Mouse (Mus musculus) lung, postnatal 4 days (tissue): ENCODE measurements around the gene Cdk4.

Experiments
- DNase-seq, 2 experiments: peaks; one replicate each; pipeline ENCODE4 v3.0.0; 2021

The Cdk4 gene

GRCm38 (mm10) chr10:127076082-127076481 lies 12.7 kb downstream of the Cdk4 start:
- peak in 1 of 2 experiments; percentile 30 for DNase-seq

DNA sequence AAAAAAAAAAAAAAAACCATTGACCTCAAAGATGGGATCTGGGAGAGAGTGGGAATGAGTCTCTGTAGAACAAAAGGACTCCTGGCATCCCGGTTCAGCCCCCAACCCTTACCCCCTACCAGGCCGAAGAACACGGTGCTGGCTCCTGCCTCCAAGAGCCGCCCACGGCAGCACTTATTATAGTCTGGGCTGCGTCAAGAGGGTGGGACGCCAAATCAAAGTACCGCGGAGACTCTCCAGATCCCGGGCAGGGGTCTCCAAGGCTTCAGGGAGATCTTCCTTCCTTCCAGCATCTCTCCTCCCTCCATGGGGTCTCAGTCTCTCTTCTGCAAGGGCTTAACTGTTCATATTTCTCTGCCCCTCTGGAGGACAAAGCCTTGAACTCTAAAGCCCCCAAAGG lies 14.2 kb downstream of the Cdk4 start:
- no peak for DNase-seq

- no peak for DNase-seq
These were observed 14.8 kb downstream of the Cdk4 start for GRCm38 (mm10) chr10:127078001-127078676.

DNA sequence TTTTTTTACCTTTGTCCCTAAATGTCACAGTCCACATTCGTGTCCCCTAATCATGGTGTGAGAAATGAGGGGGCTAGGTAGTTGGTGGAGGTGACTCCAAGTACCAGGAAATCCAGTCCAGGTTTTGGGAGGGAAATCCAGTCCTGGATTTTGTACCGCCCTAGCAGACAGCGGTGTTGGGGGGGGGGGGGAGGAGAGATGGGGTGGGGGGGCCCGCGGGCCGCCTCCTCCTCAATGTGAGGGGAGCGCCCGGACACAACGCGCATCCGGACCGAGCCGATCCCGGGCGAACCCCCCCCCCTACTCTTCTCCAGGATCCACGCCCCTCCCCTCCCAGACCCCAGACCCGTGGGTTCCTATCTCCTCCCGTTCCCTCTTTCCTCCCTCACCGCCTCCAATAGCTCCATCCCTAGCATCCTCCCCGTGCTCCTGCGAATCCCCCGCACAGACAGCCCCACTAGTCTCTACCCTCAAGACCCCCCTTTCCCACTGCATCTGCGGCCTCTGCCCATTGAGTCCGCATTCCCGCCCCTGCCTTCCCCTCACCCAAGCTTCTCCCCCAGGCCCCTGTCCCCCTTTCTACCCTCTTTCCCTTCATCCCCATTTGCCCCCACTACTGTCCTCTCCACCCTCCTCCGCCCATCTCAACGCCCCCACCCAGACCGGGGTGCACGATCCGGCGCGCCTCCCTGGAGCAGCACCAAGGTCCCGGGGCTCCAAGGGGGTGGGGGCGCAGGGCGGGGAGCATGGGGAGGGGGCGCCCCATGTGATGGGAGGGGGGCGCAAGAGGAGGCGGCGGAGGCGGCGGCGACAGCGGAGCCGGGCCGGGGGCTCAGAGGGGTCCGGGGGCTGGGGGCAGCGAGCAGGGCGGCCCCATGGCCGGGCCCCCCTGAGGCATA lies 15.6 kb downstream of the Cdk4 start:
- peak in 1 of 2 experiments; percentile 20 for DNase-seq

DNA sequence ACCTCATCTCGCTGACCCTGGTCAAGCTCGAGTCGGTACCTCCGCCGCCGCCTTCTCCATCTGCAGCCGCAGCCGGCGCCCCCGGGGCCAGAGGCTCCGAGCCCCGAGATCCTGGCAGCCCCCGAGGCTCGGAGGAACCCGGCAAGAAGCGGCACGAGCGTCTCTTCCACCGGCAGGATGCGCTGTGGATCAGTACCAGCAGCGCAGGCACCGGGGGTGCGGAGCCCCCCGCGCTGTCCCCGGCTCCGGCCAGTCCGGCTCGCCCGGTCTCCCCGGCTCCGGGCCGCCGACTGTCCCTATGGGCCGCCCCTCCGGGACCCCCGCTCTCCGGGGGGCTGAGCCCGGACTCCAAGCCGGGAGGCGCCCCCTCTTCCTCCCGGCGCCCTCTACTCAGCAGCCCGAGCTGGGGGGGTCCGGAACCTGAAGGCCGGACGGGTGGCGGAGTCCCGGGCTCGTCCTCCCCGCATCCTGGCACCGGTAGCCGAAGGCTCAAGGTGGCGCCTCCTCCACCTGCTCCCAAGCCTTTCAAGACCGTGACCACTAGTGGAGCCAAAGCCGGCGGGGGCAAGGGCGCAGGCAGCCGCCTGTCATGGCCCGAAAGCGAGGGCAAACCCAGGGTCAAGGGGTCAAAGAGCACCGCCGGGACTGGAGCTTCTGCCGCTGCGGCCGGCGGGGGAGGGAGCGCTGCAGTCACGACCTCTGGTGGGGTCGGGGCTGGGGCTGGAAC lies 16.5 kb downstream of the Cdk4 start:
- peak in 1 of 2 experiments; percentile 37 for DNase-seq

DNA sequence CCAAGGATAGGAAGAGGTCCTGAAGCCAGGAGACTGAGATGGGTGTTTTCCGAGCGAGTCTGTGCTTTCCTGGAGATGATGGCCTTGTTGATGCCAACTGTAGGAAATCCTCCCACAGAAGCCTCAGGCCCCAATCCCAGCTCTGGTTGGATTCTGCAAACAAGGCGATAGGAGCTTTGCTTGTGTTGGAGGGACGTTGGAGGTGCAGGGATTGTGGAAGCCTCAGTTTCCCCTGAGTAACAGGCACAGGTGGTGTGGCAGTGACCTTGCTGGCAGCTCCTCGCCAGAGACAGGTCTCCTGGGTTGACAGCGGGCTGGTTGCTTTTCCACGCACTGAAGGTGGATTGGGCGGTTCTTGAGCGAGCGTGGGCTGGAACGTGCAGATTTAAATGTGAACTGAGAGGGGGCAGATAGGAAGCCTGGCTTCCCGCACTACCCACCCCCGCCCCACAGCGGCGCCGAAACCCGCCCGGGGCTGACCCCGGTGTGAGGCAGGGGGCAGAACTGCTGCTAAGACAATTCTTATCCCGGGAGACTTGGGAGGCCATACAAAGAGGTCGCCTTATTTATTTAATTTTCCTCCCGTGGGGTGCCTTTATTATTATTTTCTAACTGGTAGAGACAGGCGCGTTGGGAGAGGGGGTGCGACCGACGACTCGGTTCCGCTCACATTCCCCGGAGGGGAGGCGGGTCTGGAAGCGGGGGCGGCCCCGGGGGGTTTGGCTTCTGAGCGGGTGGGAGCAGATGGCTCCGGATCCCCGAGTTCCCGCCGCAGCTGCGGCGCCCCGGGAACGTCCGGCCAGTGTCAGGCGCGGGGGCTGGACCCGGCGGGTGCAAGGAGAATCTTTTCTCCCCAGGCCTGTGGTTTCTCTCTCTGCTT lies 17.8 kb downstream of the Cdk4 start:
- no peak for DNase-seq

GRCm38 (mm10) chr10:127081996-127082620 lies 18.8 kb downstream of the Cdk4 start:
- no peak for DNase-seq

GRCm38 (mm10) chr10:127083292-127083914 lies 20.1 kb downstream of the Cdk4 start:
- no peak for DNase-seq

GRCm38 (mm10) chr10:127083915-127084306 lies 20.6 kb downstream of the Cdk4 start:
- no peak for DNase-seq

DNA sequence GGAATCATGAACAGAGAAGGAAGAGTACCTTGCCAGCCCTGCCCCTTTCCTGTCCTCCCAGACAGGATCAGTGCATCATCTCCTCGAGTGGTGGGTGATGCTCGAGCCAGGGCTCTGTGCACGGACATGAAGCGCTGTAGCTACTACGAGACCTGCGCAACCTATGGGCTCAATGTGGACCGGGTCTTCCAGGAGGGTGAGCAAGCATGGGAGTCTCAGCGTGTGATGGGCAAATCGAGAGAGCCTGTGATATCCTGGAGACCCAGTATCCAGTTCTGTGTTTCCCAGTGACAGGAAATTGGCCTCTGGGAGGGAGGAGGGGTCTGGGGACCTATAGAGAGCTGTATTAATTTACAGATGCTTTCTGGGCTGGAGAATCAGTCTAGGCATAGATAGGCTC lies 21.7 kb downstream of the Cdk4 start:
- DNase-seq, result no peak

DNA sequence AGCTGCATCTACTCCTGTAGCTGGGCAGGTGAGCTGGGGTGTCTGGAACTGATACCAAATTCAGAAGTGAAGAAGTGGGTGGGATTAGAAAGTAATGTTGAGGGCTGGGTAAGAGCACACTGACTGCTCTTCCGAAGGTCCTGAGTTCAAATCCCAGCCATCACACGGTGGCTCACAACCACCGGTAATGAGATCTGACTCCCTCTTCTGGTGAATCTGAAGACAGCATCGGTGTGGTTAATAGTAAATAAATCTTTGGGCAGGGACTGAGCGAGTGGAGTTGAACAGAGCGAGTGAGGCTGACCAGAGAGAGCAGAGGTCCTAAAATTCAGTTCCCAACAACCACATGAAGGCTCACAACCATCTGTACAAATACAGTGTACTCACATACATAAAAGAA lies 22.3 kb downstream of the Cdk4 start:
- DNase-seq, result no peak

DNA sequence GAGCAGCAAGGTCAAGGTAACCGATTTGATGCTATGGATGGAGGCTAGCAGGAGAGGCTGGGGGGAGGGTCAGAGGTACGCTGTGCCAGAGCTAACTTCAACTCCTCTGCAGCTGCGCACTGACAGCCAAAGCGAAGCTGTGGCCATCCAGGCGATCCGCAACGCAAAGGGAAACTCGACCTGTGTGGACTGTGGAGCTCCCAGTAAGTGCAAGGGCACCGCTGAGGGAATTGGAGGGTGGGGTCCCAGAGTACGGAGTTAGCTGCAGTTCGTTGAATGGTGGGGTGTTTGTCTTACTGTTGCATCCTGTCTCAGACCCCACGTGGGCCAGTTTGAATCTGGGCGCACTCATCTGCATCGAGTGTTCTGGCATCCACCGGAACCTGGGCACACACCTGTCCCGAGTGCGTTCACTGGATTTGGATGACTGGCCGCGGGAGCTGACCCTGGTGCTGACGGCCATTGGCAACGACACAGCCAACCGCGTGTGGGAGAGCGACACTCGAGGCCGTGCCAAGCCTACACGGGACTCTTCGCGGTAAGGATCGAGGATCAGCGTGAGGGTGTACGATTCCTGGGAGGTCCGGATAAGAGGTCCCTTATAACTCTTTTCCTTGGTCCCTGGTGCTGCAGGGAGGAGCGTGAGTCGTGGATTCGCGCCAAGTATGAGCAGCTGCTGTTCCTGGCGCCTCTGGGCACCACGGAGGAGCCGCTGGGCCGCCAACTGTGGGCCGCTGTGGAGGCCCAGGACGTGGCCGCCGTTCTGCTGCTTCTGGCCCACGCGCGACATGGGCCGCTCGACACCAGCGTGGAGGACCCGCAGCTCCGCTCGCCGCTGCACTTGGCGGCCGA lies 27.5 kb downstream of the Cdk4 start:
- peak; percentile 71 to 72 for DNase-seq

DNA sequence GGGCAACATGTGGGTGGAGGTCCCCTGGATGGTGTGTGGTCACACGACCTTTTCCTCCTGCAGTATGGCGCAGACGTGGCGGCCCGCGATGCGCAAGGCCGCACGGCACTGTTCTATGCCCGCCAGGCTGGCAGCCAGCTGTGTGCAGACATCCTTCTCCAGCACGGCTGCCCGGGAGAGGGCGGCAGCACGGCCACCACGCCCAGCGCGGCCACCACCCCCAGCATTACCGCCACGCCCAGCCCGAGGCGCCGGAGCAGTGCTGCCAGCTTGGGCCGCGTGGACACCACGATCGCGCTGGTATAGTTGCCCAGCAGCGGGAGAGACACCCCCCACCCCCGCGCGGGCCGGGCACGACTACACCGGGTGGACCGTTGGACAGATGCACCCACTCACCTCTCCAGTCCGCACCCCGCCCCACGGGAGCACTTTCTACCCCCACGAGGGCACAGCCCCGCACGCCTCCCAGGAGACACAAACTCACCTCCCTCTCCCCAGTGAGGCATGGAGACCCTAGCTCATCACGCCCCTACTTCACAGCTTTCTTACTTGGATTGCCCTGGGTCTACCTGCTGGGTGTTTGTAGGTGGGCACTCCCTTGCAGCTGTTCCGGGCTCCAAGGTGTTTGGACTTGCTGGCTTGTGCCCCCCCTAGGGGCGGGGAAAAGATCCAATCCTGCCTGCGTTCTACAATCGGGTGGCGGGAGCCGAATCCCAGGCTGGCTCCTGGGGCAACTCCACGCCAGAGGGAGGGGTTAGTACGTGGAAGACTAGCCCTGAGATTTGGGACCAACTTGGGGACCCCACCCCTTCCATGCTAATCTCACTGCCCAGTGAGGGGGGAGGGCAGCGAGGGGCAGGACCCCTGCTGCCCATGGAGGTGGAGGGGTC lies 28.4 kb downstream of the Cdk4 start:
- DNase-seq, result peak; percentile 55 to 66

GRCm38 (mm10) chr10:127092742-127093141 lies 29.4 kb downstream of the Cdk4 start:
- DNase-seq, result no peak

- peak; percentile 49 to 60 for DNase-seq
These were observed 31.1 kb downstream of the Cdk4 start for GRCm38 (mm10) chr10:127094382-127094802.

DNA sequence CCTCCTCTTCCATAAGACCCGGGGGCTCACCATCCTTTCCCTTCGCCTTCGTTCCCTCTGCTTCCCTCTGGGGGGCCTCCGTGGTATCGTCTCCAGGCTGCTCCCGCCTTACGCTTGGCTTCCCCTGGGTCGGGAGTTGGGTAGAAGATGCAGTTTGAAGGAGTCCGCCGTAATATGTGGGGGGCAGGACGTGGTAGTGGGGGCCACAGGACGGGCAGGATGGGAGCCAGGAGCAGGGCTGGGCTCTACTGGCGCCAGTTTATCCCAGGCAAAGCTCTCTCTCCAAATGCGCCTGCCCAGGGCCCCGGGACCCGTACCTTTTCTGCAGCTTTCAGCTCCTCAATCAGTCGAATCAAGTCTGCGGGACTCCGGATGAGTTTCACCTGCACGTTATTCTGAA lies 35.2 kb downstream of the Cdk4 start:
- no peak for DNase-seq

DNA sequence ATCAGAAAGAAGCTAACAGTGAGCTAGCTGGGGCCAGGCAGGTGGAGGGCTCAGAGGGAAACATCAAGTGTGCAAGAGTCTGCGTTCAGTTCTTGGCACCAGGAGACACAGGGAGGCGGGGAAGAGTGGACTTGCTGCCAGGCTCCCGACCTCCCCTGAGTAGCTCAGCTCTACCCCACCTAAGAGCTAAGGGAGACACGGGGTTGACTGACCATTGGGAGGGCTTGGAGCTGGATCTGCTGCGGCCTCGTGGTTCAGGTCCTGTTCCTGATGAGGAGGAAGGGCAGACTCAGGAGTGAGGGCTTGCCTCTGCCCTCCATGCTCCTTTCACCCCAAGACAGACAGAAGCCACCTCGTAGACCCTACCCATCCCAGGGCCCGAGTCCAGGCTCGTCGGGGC lies 35.9 kb downstream of the Cdk4 start:
- DNase-seq, result peak in 1 of 2 experiments; percentile 21

DNA sequence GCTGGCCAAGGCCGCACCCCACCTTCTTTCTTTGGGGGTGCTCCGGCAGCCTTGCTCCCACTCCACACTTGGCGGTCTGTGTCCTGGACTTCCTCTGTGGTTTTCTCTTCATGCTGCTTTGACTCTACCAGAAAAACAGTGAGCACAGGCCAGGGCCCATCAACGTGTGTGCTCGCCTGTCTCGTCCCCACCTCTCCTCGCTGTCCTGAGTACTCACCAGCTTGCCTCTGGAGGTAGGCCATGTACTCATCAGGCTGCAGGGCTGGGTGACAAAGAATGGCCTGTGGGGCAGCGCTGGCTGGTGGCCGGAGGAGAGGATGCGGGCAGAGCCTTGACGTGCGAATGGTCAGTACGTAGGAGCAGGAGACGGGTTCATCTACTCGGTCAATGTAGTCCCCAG lies 36.5 kb downstream of the Cdk4 start:
- DNase-seq, result no peak

GRCm38 (mm10) chr10:127100414-127100813 lies 37.1 kb downstream of the Cdk4 start:
- no peak for DNase-seq
